Mouse (Mus musculus): ENCODE measurements at regions not wholly inside any gene's neighbourhood (a gene's known extent, or its start where the extent isn't known, plus 50 kb on each side); places are given as distances from the start of the nearest gene placed in this dataset.

DNA sequence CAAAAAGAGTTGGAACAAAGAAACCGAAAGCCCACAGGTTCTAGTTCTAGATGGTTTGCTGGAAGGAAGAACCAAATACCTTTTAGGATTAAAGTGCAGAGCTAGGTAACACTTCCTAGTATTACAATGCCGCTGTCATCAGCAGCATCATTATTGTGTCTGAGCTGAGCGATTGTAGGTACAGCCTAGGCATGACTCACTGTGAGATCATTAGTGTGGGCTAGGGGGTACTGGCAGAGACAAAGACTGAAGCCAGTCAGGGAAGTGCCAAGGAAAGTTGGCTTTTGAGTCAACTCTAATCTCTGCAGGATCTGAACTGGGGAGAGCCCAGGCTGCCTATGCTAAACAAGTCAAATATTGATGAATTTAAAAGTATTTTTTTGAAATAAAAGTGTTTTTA lies 450.2 kb upstream of the Jag1 start:
- TF ChIP-seq POLR2A (IDR thresholded peaks at IDR 0.05; ENCODE audit: insufficient read depth, low read length) (no peak), CTCF (IDR thresholded peaks at IDR 0.05; ENCODE audit: low read depth, low read length) (no peak), EP300 (IDR thresholded peaks at IDR 0.05; ENCODE audit: insufficient read depth, low read depth, low read length) (no peak)
